Mouse (Mus musculus): ENCODE data around the gene Ube2d2b. TPM values are rescaled to one million over a fixed set of nuclear protein-coding genes. Genes with fewer than 3 reads are reported as not detected.

Gene Ube2d2b
- total RNA-seq, 2 experiments from 2014 or later = not detected

DNA sequence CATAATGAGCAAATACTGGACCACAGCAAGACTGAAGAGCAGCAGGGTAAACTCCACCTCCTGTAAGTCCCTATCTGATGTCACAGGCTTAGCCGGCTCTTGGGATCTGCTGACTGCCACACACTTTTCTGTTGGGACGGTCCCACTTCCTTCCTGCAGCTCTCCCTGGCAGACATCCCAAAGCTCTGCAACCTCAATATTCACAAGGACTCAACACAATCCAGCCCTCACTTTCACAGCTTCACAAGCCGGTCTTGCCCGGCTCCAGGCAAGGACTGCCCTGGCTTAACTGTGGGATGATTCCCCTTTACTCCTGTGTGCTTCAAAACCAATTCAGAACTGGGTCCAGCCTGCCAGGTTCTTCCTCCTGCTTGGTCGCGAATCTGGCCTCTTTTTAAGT is 23.9 kb downstream of the Ube2d2b start:
- DNase-seq (ENCODE audit: extremely low spot score in 1 of 2, low spot score in 1 of 2) = no peak

GRCm38 (mm10) chr5:107854556-107854955 is 24.7 kb downstream of the Ube2d2b start:
- no peak for DNase-seq (ENCODE audit: extremely low spot score in 1 of 2, low spot score in 1 of 2)

DNA sequence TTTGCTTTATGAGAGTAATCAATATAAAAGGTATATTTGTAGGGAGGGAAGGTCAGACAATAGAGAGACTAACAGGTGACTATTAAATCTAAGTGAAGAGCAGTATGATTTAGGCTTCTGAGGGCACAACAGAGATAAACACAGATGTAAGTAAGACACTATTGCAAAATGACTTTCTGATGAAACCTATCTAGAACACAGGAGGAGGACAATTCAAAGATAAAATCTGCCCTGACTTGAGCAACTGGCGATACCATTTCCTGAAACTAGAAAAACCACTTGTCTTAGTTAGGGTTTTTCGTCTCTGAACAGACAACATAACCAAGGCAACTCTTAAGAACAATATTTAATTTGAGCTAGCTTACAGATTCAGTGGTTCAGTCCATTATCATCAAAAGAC is 25.6 kb downstream of the Ube2d2b start:
- no peak for DNase-seq (ENCODE audit: extremely low spot score in 1 of 2, low spot score in 1 of 2)

GRCm38 (mm10) chr5:107858963-107859362 is 29.1 kb downstream of the Ube2d2b start:
- no peak for DNase-seq (ENCODE audit: extremely low spot score in 1 of 2, low spot score in 1 of 2)

DNA sequence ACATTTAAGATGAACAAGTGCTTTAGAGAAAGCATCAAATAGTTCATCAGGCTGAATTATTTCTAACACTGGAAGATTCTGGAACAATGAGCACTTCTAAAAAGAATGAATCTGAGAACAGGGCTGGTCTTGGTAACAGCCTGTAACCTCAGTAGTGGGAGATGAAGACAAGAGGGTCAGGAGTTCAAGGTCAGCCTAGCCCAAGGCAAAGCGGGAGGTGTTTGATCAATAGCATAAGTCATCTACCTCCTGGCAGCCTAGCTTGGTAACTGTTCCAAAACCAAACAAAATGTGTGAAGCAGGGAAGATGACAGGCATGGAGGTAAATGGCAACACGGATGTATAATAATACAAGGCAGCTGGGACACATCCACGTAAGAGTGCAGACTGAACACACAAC is 34.1 kb downstream of the Ube2d2b start:
- no peak for DNase-seq (ENCODE audit: extremely low spot score in 1 of 2, low spot score in 1 of 2)

GRCm38 (mm10) chr5:107866127-107867126 is 36.5 kb downstream of the Ube2d2b start:
- DNase-seq (ENCODE audit: extremely low spot score in 1 of 2, low spot score in 1 of 2) = no peak

- DNase-seq (ENCODE audit: extremely low spot score in 1 of 2, low spot score in 1 of 2) = peak; percentile 40 to 42
Observed at GRCm38 (mm10) chr5:107867970-107868904, 38.3 kb downstream of the Ube2d2b start.

- peak; percentile 68 to 80 for DNase-seq (ENCODE audit: extremely low spot score in 1 of 2, low spot score in 1 of 2)
Observed at GRCm38 (mm10) chr5:107868905-107869424, 39.1 kb downstream of the Ube2d2b start.

- no peak for DNase-seq (ENCODE audit: extremely low spot score in 1 of 2, low spot score in 1 of 2)
Observed at GRCm38 (mm10) chr5:107869701-107870100, 39.8 kb downstream of the Ube2d2b start.

DNA sequence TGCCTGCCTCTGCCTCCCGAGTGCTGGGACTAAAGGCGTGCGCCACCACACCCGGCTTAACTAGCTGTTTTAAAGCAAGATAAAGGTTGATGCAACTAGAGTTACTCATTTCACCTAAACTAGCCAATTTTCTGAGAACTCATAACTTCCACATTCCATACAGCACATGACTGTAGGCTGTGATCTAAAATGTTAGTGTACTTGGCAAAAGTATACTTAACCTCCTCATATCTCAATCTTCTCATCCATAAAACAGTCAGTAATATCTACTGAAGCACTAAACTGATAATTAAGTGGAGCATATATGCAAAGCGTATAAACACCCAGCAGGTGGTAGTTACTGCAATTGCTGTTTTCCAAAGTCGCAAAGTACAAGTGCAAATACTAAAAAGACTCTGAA is 43.4 kb downstream of the Ube2d2b start:
- DNase-seq (ENCODE audit: extremely low spot score in 1 of 2, low spot score in 1 of 2) = no peak

- peak in 1 of 2 experiments; percentile 16 for DNase-seq (ENCODE audit: extremely low spot score in 1 of 2, low spot score in 1 of 2)
Observed at GRCm38 (mm10) chr5:107873886-107874302, 44.0 kb downstream of the Ube2d2b start.

DNA sequence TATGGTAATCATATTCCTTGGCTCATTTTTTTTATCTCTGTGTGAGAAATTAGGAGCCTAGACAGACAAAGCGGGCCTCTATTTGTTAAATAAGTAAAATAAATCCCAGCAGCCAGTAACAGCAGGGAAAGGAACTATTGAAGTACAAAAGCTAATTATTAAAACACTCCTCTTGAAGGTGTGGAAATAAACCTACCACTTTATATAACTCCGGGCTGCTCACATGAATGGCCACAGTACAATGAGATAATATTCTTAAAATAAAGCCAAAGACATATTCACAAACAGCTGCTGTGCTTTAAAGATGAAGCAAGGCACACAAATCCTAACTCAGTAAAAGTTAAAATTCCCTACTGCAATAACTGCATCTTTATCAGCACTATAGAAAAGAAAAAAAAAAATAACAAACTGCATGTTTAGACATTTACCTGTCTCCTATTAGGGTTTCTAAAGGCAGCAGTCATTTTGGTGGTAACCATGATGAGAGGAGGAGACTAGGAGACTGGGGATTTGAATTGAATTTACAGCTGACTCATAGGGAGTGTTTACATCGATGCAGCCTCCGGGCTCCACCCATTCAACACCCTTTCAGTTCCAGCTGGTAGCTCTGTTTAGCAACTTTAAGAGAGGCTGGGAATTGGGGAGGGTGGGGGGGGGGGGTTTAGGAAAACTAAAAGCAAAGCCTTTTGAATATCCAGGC is 44.8 kb downstream of the Ube2d2b start, which contains the start of gene Evi5:
TSS of gene Evi5 (minus strand) at position 547 of the 700 bp plus-strand sequence.
- no peak for DNase-seq (ENCODE audit: extremely low spot score in 1 of 2, low spot score in 1 of 2)

- no peak for DNase-seq (ENCODE audit: extremely low spot score in 1 of 2, low spot score in 1 of 2)
Observed at GRCm38 (mm10) chr5:107875261-107875611, 45.3 kb downstream of the Ube2d2b start.

- DNase-seq (ENCODE audit: extremely low spot score in 1 of 2, low spot score in 1 of 2) = no peak
Observed at GRCm38 (mm10) chr5:107877053-107877452, 47.2 kb downstream of the Ube2d2b start.

GRCm38 (mm10) chr5:107880710-107881109 is 50.8 kb downstream of the Ube2d2b start:
- DNase-seq (ENCODE audit: extremely low spot score in 1 of 2, low spot score in 1 of 2) = no peak

Other genes starting within 250 kb of the Ube2d2b start
- gene Rpap2, start 232.7 kb upstream of the Ube2d2b start, total RNA-seq (2021) = 10 to 100 TPM; 21.5 to 22.5 TPM
- 10 to 100 TPM; 13.8 to 17.4 TPM for gene Glmn, start 232.2 kb upstream of the Ube2d2b start, total RNA-seq (2021)
- not detected for gene Gfi1, start 104.1 kb upstream of the Ube2d2b start, total RNA-seq (2021)
- 10 to 100 TPM; 58.8 to 65.1 TPM for gene Evi5, start 45.0 kb downstream of the Ube2d2b start, total RNA-seq (2021)
- 10 to 100 TPM; 70.5 to 74.2 TPM for gene Rpl5, start 70.4 kb downstream of the Ube2d2b start, total RNA-seq (2021)
- 10 to 100 TPM; 33.5 to 39.0 TPM for gene Fam69a, start 157.0 kb downstream of the Ube2d2b start, total RNA-seq (2021)
- gene Mtf2, start 235.6 kb downstream of the Ube2d2b start, total RNA-seq (2021) = 10 to 100 TPM; 42.7 to 52.3 TPM

Data from layer of hippocampus, postnatal 25 days (tissue).